Mouse (Mus musculus) retina, adult 2 months (tissue): ENCODE results near the gene Tmtc2.
A peak's percentile ranks its signal among the peaks of the same experiment; 100 is the strongest.

ENCODE experiments used
- DNase-seq: peaks from one replicate; pipeline ENCODE4 v3.0.0-alpha.2; 2012; ENCODE audit warnings: low read depth, low spot score

Gene Tmtc2

DNA sequence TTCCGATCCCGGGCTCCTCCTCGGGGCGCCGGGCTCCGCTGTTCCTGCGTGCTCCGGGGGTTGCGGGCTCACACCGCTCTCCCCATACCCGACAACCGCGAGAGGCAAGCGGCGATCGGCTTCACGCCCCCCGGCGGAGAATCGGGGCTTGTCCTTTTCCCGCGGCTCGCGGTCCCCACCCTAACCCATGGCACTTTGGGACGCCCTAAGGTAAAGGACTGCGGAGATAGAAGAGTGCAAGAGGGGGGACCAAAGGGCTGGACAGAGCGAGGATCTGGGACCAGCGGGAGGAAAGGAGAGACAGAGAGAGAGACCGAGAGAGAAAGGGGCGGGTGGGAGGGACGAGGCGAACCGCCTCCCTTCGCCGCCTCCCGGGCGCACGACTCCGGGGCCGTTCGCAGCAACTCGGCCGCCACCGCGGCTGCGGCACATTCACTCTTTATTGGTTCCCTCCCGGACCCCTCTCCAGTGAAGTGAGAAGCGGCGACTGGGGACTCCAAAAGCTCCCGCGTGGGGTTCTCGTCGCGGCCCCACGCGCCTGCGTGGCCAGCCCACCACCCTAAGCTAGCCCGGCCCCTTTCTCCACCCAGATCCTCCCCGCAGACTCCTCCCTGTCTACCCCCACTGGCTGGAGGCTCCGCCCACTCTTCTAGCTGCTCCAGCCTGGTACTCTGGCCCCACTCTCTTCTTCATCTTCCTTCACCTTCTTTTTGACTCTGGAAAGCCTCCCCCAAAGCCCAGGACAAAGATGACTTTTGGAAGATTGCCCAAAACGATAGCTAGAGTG is at the start of gene Tmtc2:
Gene Tmtc2 (minus strand): TSS at position 544 of the 787 bp plus-strand sequence.
- no peak for DNase-seq

DNA sequence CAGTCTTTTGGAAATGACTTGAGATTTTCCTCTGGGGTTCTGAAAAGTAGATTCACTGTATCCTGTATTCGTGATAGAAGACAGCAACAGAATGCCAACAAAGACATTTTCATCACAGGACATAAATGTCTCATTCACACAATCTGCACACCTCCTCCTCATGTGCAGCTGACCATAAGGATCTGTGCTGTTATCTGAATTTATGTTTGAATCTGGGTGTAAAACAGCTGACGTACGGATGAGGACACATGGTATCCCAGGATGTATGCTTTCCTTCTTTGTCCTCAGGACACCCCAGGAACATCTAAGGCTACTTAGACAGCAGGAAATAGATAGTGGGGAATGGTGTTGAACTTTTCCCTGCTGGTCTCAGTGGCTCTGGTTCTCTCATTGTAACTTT is 37.9 kb upstream of the Tmtc2 start:
- DNase-seq: no peak

- no peak for DNase-seq
Observed at GRCm38 (mm10) chr10:105598826-105599225, 24.6 kb upstream of the Tmtc2 start.

- DNase-seq: no peak
Observed at GRCm38 (mm10) chr10:105597226-105597625, 23.0 kb upstream of the Tmtc2 start.

DNA sequence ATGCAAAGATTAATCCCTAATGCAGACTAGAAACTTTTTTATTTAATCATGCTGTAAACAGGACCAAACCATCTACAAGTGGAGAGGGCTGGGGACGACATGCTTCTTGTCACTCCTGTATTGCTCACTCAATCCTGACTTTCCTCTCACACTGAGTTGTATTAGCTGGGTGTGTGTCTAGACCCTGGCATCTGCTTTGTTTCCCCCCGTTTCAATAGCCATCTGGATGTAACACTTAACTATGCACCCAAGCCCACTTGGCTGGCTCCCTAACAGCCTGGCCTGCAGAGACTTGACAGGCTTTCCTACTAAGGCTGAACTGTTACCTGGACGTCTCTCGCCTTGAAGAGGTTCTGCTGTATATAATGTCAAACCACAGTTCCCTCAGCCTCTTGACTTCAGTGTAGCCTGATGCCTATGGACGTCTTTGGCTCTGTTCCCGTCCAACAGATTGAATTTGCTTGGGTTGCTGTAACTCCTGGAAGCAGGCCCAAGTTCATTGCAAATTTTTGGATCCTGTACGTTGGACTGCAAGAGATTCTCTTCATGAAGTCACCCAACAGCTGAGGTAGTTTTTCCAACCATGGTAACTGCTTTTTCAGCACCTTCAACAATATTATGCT is 21.3 kb upstream of the Tmtc2 start:
- no peak for DNase-seq

DNA sequence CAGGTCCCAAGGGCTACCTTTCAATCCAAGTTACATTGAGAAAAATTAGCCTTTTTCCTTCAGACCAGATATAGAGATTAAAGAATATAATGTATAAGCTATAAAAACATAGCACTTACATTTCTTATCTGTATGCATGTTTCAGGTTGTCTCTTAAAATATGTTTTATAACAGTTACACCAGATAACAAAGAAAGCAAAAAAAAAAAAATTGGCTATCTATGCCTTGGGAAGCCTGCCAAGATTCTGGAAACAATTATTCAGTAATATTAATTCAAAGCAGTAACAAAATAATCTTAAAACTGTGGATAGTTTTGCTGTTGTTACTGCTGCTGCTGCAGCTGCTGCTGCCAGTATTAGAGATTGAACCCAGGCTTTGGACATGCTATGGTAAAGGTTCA is 13.9 kb upstream of the Tmtc2 start:
- DNase-seq: no peak

- DNase-seq: no peak
Observed at GRCm38 (mm10) chr10:105579318-105579717, 5.1 kb upstream of the Tmtc2 start.

DNA sequence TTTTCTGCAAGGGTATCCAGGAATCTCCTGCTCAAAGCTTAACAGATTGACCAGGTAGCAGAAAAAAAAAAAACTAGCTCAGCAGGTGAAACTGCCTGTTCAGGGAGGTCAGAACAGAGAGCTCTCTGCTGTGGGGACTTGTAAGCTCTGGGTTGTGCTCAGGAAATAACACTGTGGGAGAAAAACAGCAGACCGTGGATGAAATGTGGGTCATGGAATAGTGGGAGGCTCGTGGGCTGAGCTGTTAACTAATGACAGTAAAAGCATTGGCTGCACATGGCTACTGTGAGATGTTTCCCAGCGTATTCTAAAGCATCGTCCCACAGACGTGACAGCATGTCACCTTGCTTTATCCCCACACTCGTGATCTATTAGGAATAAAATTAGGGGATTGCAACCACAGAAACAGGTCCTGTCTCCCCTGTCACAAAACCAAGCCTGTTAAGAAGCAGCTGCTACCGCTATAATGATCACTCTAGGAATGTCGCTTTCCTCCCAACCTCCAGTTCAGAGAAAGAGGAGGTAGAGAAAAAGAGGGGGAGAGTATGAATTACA is 4.1 kb upstream of the Tmtc2 start:
- DNase-seq: no peak

DNA sequence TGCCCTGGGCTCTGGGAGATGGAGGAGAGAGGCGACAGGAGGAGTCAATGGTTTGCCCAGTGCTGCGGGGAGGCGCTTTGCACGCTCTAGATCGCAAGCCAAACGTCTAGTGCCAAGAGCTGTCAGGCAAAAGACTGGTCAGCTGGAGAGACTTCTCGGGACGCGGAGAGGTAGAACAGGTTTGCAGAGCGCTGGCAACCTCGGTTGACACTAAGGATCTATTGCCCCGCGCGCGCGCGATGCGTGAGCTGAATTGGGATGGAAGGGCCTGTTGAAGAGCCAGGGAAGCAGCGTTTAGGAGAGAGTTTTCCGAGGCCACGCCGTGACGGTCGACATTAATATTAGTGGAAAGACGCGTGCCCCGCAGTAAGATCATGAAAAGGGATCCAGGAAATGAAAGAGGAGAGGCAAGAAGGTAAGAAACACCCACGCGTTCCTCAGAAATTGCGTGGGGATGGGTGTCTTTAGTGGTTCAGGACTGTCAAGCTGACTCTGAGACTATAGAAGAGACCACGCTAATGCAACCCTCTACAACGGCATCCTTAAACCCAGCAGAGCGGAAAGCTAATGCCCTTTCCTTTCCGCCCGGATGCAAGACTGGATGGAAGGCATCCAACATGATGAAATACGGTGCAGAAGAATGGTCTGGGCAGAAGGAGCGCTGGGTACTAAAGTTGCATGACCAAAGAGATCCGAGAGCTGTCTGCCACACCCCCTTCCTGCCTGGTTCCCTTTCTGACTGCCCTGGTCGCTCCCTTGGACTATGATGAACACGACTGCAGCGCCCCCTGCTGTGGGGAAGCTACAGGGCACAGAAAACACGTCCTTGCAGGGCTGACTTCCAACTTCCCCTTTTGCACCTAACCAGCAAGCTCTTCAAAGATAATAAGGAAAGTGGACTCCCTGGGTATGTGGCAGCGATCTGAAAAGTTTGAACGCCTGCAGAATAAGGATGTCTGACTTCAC is 727 bp upstream of the Tmtc2 start:
- peak; percentile 61 for DNase-seq

GRCm38 (mm10) chr10:105573306-105573907 is 844 bp downstream of the Tmtc2 start:
- DNase-seq: no peak

- DNase-seq: no peak
Observed at GRCm38 (mm10) chr10:105572829-105573228, 1.4 kb downstream of the Tmtc2 start.

DNA sequence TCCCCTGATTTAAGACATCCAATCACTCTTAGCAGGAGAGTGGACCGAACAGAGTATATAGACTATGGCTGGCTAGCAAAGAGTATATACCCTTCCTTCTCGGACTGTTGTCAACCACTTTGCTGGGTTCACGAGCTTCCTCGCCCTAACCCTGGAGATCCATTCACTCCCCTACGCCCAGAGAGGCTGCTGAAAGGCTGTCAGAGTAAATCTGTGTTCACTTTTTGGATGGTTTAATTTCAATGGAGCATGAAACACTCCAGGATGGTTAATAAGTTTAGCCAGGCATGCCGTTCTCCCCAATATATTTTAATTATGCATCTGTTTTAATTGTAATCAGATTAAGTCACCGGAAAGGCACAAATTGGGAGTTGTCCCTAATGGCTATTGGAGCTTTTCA is 1.9 kb downstream of the Tmtc2 start:
- DNase-seq: no peak

- no peak for DNase-seq
Observed at GRCm38 (mm10) chr10:105571831-105572230, 2.4 kb downstream of the Tmtc2 start.

DNA sequence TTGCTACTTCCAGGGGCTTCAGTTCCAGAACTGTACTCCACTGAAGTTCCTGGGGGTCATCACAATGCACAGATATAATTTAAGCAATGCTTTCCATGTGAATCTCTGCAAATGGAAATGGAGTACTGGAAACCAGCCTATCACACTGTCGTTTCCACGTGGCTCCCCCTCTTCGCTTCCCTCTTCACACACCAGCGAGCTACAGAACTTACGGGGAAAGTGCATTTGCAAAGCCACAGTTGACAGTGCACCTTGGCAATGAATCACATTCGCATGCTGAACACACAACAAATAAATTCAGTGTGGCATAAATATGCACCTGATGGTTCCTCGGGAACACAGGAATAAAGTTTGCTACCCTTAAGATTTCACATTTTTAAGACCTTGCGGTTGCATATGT is 3.2 kb downstream of the Tmtc2 start:
- DNase-seq: no peak

DNA sequence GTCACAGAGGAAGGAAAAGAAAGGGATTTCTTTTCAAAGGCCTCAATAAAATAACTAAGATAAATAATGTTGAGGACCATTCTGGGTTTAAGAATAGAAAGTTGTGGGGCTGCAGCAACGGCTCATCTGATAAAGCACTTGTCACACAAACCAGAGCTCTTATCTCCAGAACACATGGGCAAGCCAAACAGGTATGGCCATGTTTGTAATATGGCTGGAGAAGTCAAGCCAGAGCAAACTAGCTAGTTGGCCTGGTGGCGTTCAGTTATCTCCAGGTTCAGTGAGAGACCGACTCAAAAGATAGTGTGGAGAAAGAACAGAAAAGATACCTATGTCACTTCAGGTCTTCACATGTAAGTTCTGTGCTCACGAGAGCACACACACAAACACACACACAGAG is 4.7 kb downstream of the Tmtc2 start:
- no peak for DNase-seq

DNA sequence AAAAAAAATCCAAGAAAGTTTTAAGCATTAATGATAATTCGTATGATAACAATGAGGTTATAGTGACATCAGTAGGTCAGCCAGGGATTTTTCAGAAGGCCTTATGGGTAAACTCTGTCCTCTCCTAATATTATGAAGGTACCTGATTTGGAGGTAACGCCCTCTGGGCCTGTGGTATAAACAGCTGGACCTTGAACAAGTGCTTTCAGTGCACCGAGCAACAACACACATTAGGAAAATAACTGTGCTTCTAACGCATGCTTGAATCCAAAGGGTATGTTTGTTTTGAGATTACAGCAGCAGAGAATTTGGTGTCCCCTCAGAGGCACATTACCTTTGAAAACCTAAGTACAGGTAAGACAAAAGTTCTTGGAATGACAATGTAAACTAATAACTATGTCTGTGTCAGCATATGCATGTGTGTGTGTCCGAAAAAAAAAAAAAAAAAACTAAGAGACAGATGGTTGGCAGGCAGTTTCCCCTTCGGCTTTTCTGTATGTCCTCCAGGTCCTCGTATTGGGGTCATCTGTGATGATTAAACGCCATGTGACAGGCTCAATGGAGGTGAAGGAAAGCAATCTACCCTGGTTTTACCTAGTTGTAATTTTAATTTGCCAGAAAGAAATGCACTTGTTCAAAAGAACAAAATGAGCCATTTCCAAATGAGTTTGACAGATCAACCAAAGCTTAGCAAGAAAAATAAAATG is 6.3 kb downstream of the Tmtc2 start:
- DNase-seq: no peak

DNA sequence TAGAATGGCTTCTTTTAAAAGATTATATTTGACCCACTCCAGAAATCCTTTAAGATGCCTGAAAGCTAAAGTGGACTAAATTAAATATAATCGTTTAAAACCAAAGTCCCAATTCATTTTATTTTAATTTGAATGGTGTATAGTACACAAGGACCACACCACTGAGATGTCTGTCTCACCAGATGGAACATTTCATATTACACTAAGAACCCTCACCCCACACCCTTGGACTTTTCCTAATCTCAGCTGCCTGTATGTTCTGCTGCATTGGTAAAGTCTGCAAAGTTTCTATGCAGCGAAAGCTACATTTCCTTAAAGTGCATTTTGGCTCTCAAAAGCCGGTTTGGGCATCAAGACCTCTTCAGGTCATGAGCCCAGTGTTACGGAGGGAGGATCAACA is 12.7 kb downstream of the Tmtc2 start:
- DNase-seq: no peak

DNA sequence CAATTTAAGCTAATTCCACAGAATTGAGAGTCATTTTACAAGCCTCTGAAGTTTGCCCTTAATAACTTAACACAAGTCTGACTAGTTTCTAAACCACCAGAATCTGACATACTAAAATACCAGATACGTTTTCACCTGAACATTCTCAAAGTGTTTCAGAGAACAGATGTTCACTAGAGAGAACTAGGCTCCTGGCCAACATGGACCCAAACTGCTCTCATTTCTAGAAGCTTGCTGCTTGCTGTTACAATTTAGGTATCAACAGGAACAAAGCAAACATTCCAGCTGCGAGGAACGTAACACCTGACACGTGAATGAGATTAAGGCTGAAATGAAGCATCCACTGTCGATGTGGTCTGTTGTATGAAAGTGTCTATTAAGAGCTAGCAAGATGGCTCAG is 16.7 kb downstream of the Tmtc2 start:
- DNase-seq: no peak

- no peak for DNase-seq
Observed at GRCm38 (mm10) chr10:105556890-105557572, 17.2 kb downstream of the Tmtc2 start.

GRCm38 (mm10) chr10:105554153-105554552 is 20.1 kb downstream of the Tmtc2 start:
- no peak for DNase-seq
